Mouse (Mus musculus) heart, embryonic 15.5 days (tissue): ENCODE data around the gene Mob3b. TPM values are rescaled to one million over a fixed set of nuclear protein-coding genes. Genes with fewer than 3 reads are reported as not detected.

Experiments used
- ATAC-seq: fragments of 200-750 bp; cut with Nextera tagmentation; replicated peaks from 2 replicates; pipeline ENCODE4 v1.8.0; 2017; ENCODE audit warnings: low read depth, moderate TSS enrichment; ENCODE audit not compliant: insufficient number of reproducible peaks, insufficient read depth, low FRiP score
- H3K27ac ChIP-seq: fragments of 300-500 bp; sonication (generic); 2 replicates; pipeline ENCODE4 v1.5.1; 2015; ENCODE audit warnings: mild to moderate bottlenecking, inconsistent platforms
- H3K27me3 ChIP-seq: fragments of 300-500 bp; sonication (generic); 2 replicates; pipeline ENCODE4 v1.6.1; 2015; ENCODE audit warnings: inconsistent platforms
- H3K36me3 ChIP-seq: fragments of 300-500 bp; sonication (generic); 2 replicates; pipeline ENCODE4 v1.6.1; 2015; ENCODE audit warnings: mild to moderate bottlenecking, inconsistent platforms
- H3K4me1 ChIP-seq: fragments of 300-500 bp; sonication (generic); replicated peaks from 2 replicates; pipeline ENCODE4 v1.6.1; 2015; ENCODE audit warnings: inconsistent platforms
- H3K4me2 ChIP-seq: fragments of 300-500 bp; sonication (generic); 2 replicates; pipeline ENCODE4 v1.6.1; 2015; ENCODE audit warnings: inconsistent platforms, mild to moderate bottlenecking, moderate library complexity
- H3K4me3 ChIP-seq: fragments of 300-500 bp; sonication (generic); 2 replicates; pipeline ENCODE4 v1.5.1; 2015; ENCODE audit warnings: mild to moderate bottlenecking, inconsistent platforms
- H3K9ac ChIP-seq: fragments of 300-500 bp; sonication (generic); 2 replicates; pipeline ENCODE4 v1.6.1; 2015; ENCODE audit warnings: mild to moderate bottlenecking, inconsistent platforms
- H3K9me3 ChIP-seq: fragments of 300-500 bp; sonication (generic); replicated peaks from 2 replicates; pipeline ENCODE4 v1.6.1; 2016; ENCODE audit warnings: inconsistent platforms
- WGBS: fragments of 180-500 bp; shearing (Covaris S2); methylation state at CpG from one replicate; pipeline ENCODE4 v1.1.7; 2015; ENCODE audit warnings: mixed read lengths; 5-methylcytosine and 5-hydroxymethylcytosine counted together
- polyA plus RNA-seq: library from polyadenylated mRNA; unstranded; fragments of >200 nt; fragmentation: Nextera tagmentation; extraction: Ambion mirVana; gene quantifications from 2 replicates; pipeline ENCODE4 v1.2.1, GENCODE M21; 2015

Gene Mob3b
- polyA plus RNA-seq, 1 experiment from 2014 or later: 4.1 TPM

DNA sequence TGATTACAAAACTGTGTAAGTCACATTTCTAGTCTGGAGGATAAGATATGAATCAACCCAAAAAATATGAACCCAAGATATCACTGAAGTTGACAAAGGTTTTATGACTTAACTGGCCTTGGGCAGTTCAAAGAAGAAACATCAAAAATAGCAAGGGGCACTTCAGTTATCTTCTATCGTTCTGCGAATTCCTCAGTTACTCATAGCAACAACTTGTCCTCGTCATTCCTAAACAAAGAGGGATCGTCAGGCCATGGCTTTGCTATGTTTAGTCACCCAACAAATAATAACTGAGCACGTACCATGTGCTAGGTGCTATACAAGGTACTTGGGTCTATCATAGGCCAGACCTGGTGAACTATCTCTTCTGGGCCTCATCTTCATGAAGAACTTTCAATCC, 10.7 kb downstream of the Mob3b start:
- Histone ChIP-seq H3K4me3 (no peak overlapping the region), H3K4me1 (no peaks in the 10 kb centered on the region), H3K27ac (no peak overlapping the region), H3K36me3 (no peaks in the 10 kb centered on the region), H3K9me3 (no peaks in the 10 kb centered on the region), H3K9ac (no peak overlapping the region), H3K4me2 (no peak overlapping the region), H3K27me3 (no peaks in the 10 kb centered on the region)
- no peak for ATAC-seq
- WGBS: 58% methylated on average over 5 of the region's 5 CpGs

GRCm38 (mm10) chr4:35145726-35146125, 11.6 kb downstream of the Mob3b start:
- no peak overlapping the region for H3K4me3 ChIP-seq
- 80% methylated on average over 10 of the region's 10 CpGs for WGBS
- H3K4me1 ChIP-seq: no peaks in the 10 kb centered on the region
- no peaks in the 10 kb centered on the region for H3K27me3 ChIP-seq
- no peak overlapping the region for H3K9ac ChIP-seq
- H3K27ac ChIP-seq: no peak overlapping the region
- H3K9me3 ChIP-seq: no peaks in the 10 kb centered on the region
- no peak overlapping the region for H3K4me2 ChIP-seq
- H3K36me3 ChIP-seq: no peaks in the 10 kb centered on the region
- no peak for ATAC-seq

GRCm38 (mm10) chr4:35143472-35144102, 13.7 kb downstream of the Mob3b start:
- Histone ChIP-seq H3K27ac (no peak overlapping the region), H3K27me3 (no peaks in the 10 kb centered on the region), H3K4me1 (no peaks in the 10 kb centered on the region), H3K4me2 (no peak overlapping the region), H3K9ac (no peak overlapping the region), H3K4me3 (no peak overlapping the region), H3K36me3 (no peaks in the 10 kb centered on the region), H3K9me3 (no peaks in the 10 kb centered on the region)
- 52% methylated on average over 12 of the region's 12 CpGs for WGBS
- ATAC-seq: no peak

GRCm38 (mm10) chr4:35140317-35140716, 17.0 kb downstream of the Mob3b start:
- Histone ChIP-seq H3K27ac (no peak overlapping the region), H3K9ac (no peak overlapping the region), H3K27me3 (no peaks in the 10 kb centered on the region), H3K4me1 (no peaks in the 10 kb centered on the region), H3K4me3 (no peak overlapping the region), H3K9me3 (no peaks in the 10 kb centered on the region), H3K36me3 (no peaks in the 10 kb centered on the region), H3K4me2 (no peak overlapping the region)
- no peak for ATAC-seq
- WGBS: 57% methylated on average over 6 of the region's 6 CpGs

GRCm38 (mm10) chr4:35138077-35138476, 19.2 kb downstream of the Mob3b start:
- no peak overlapping the region for H3K27ac ChIP-seq
- 52% methylated on average over 6 of the region's 6 CpGs for WGBS
- H3K4me2 ChIP-seq: no peak overlapping the region
- no peaks in the 10 kb centered on the region for H3K27me3 ChIP-seq
- no peaks in the 10 kb centered on the region for H3K9me3 ChIP-seq
- no peaks in the 10 kb centered on the region for H3K4me1 ChIP-seq
- H3K9ac ChIP-seq: no peak overlapping the region
- ATAC-seq: no peak
- no peak overlapping the region for H3K4me3 ChIP-seq
- no peaks in the 10 kb centered on the region for H3K36me3 ChIP-seq

GRCm38 (mm10) chr4:35136996-35137395, 20.3 kb downstream of the Mob3b start:
- no peaks in the 10 kb centered on the region for H3K9me3 ChIP-seq
- H3K4me3 ChIP-seq: no peak overlapping the region
- H3K27ac ChIP-seq: no peak overlapping the region
- H3K27me3 ChIP-seq: no peaks in the 10 kb centered on the region
- H3K4me1 ChIP-seq: no peaks in the 10 kb centered on the region
- H3K9ac ChIP-seq: no peak overlapping the region
- WGBS: 51% methylated on average over 8 of the region's 8 CpGs
- no peak for ATAC-seq
- H3K36me3 ChIP-seq: no peaks in the 10 kb centered on the region
- no peak overlapping the region for H3K4me2 ChIP-seq

- H3K27me3 ChIP-seq: no peaks in the 10 kb centered on the region
- no peak for ATAC-seq
- no peaks in the 10 kb centered on the region for H3K9me3 ChIP-seq
- H3K27ac ChIP-seq: no peak overlapping the region
- no peaks in the 10 kb centered on the region for H3K4me1 ChIP-seq
- H3K4me2 ChIP-seq: no peak overlapping the region
- no peak overlapping the region for H3K4me3 ChIP-seq
- no peak overlapping the region for H3K9ac ChIP-seq
- no peaks in the 10 kb centered on the region for H3K36me3 ChIP-seq
- WGBS: 69% methylated on average over 4 of the region's 4 CpGs
Observed at GRCm38 (mm10) chr4:35135806-35136205, 21.5 kb downstream of the Mob3b start.

DNA sequence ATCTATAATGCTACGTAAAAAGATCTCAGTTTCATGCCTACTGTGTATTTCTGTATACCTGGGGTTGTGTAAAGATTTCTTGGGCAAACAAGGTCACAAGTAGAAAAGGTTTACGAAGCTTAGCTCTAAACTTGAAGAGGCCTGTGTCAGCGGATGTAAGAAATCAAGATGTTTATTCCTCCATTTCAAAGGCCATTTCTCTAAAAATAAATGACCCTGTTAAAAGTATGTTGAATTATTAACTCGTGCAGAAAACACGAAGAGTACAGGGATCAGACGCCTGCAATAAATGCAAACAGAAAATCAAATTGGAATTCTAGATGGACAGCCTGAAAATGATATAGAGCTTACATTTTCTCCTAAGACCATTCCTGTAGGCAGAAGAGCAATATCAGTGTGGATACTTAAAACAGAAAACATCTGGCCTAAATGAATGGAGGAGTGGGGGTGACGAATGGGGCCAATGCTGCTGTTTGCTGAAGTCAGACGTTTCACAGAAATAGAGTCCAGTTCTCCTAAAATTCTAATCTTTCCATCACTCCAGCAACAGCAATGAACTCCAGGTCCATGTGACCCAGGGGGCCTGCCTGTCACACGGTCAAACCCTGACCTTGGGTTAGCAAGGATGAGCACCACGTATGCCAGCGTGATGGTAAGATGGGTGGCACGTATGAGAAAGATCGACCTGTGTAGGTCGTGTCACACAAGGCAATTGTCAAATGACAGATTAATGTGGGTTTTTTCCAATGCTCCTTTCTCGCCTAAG, 22.3 kb downstream of the Mob3b start:
- ATAC-seq: no peak
- peaks cover 2% of the 10 kb centered on the region; the same call in 1 of the 2 replicates for H3K4me1 ChIP-seq
- H3K27ac ChIP-seq: no peak overlapping the region
- no peak overlapping the region for H3K9ac ChIP-seq
- H3K36me3 ChIP-seq: no peaks in the 10 kb centered on the region
- no peaks in the 10 kb centered on the region for H3K9me3 ChIP-seq
- H3K27me3 ChIP-seq: no peaks in the 10 kb centered on the region
- 76% methylated on average over 15 of the region's 15 CpGs for WGBS
- no peak overlapping the region for H3K4me3 ChIP-seq
- H3K4me2 ChIP-seq: no peak overlapping the region

GRCm38 (mm10) chr4:35133411-35133810, 23.9 kb downstream of the Mob3b start:
- Histone ChIP-seq H3K4me1 (peaks cover 2% of the 10 kb centered on the region; the same call in 1 of the 2 replicates), H3K27ac (no peak overlapping the region), H3K9ac (no peak overlapping the region), H3K9me3 (no peaks in the 10 kb centered on the region), H3K27me3 (no peaks in the 10 kb centered on the region), H3K36me3 (no peaks in the 10 kb centered on the region), H3K4me3 (no peak overlapping the region), H3K4me2 (no peak overlapping the region)
- no peak for ATAC-seq
- WGBS: 82% methylated on average over 4 of the region's 4 CpGs

- Histone ChIP-seq H3K36me3 (no peaks in the 10 kb centered on the region), H3K4me3 (no peak overlapping the region), H3K27ac (no peak overlapping the region), H3K27me3 (no peaks in the 10 kb centered on the region), H3K4me1 (peaks cover 2% of the 10 kb centered on the region; the same call in 1 of the 2 replicates), H3K9ac (no peak overlapping the region), H3K4me2 (no peak overlapping the region), H3K9me3 (no peaks in the 10 kb centered on the region)
- WGBS: 82% methylated on average over 4 of the region's 4 CpGs
- ATAC-seq: no peak
Observed at GRCm38 (mm10) chr4:35131592-35131991, 25.7 kb downstream of the Mob3b start.

DNA sequence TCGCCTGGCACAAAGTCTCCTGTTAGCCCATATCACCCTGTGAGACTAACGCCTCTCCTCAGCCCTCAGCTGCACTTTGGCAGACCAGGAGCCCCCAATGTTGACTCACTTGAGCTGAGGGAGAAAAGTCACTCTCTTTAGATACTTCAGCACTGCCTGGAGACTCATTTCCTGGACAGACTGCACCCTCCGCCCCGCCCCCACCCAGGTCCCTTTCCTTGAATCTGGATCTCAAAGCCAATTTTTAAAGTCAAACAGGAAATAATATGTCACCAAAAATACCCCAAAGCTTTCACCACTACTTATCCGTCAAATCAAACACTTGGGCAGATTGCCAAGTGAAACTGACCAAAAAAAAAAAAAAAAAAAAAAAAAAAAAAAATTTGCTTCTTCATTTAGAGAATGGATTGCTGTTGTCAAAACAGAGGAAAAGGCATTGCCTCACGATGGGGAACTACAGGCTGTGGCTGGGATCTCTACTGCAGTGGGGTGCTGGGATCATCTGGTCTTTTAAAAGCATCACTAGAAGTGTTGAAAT, 26.8 kb downstream of the Mob3b start:
- 45% methylated on average over 6 of the region's 6 CpGs for WGBS
- Histone ChIP-seq H3K27me3 (no peaks in the 10 kb centered on the region), H3K4me3 (no peak overlapping the region), H3K9me3 (no peaks in the 10 kb centered on the region), H3K4me1 (peaks cover 4% of the 10 kb centered on the region), H3K36me3 (no peaks in the 10 kb centered on the region), H3K27ac (no peak overlapping the region), H3K4me2 (no peak overlapping the region), H3K9ac (no peak overlapping the region)
- no peak for ATAC-seq
